Mouse (Mus musculus) frontal cortex, postnatal 10 days (tissue): ENCODE data around the gene Gm9903.

Experiments
- DNase-seq, 2 experiments: peaks; one replicate each; pipeline ENCODE4 v3.0.0; 2022; ENCODE audit warnings: low spot score in 2 of 2, mixed read lengths in 1 of 2

Gene Gm9903

GRCm38 (mm10) chr5:33629301-33629987 lies at the start of gene Gm9903, which contains the start of gene Fam53a:
TSS of gene Gm9903 (plus strand) at chr5:33629925.
TSS of gene Fam53a (minus strand) at chr5:33629635.
- DNase-seq: peak; percentile 99 to 100

DNA sequence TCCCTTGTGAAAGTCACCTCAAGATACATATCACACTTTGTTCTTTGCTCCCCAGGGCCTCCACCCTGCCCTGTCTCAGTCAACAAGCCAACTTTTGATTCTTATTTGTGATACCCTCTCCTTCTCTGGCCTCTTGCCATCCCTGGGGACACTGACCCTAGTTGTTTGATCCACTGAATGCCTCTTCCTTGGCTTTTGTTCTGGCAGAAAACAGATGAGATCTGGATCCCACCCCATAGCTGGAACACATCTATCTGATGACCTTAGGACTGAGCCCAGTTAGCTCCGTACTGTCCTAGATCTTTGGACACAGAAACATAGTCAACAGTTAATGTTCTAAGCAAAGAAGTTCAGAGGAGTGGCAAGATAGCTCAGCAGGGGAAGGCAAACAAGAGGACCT lies 49.4 kb upstream of the Gm9903 start:
- DNase-seq: no peak

GRCm38 (mm10) chr5:33587498-33588058 lies 42.1 kb upstream of the Gm9903 start:
- no peak for DNase-seq

DNA sequence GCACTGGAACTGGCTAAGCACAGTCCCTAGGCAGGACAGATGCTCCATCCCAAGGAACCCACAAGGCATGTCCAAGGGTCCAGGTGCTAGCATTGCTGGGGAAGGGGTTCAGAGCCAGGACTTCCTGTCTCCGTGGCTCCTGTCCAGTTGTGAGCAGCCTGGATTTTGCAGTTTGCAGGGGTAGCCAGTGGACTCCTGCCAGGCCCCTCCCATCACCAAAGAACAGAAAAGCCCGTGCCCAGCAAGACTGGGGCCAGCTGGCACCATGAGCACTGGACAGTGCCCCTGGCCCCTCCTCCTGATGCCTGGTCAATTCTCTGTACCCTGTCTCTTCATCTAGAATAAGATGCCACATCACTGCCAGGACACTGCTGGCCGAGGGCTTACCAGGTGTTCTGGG lies 41.7 kb upstream of the Gm9903 start:
- DNase-seq: no peak

GRCm38 (mm10) chr5:33589221-33589888 lies 40.4 kb upstream of the Gm9903 start:
- DNase-seq: peak; percentile 34 to 71

DNA sequence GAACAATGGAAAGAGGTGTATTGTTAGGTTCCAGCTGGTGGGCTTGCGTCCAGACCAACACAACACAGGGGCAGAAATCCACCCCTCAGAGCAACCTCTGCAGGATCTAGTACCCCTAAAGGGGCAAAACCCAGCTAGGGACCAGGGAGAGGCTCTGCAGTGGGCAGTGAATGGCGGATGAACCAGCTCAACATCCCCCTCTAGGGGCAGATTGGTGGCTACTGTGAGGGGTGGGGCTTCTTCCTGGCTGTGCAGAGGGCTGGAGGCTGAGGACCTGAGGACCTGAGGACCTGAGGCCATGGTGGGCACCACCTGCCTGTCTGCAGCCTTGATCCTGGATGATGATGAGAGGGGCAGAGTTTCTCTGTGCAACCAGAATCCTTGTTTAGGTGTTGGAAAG lies 36.1 kb upstream of the Gm9903 start:
- DNase-seq: no peak

DNA sequence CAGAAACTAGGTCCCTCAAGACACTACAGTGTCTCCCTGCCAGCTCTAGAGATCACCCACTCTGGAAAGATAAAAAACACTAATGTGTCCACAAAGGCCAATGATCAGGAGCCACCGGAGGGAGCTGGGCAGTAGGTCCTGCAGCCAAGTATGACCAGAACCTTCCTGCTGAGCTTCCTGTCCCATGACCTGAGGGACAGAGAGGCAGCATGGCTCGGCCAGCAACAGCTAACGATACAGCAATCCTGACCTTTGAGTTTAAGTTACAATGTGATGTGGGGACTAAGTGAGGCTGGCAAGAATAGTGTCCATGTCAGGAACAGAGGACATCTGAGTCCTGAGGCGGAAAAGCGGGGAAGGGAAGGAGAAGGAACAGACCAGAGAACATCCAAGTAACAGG lies 24.4 kb upstream of the Gm9903 start:
- DNase-seq: no peak

DNA sequence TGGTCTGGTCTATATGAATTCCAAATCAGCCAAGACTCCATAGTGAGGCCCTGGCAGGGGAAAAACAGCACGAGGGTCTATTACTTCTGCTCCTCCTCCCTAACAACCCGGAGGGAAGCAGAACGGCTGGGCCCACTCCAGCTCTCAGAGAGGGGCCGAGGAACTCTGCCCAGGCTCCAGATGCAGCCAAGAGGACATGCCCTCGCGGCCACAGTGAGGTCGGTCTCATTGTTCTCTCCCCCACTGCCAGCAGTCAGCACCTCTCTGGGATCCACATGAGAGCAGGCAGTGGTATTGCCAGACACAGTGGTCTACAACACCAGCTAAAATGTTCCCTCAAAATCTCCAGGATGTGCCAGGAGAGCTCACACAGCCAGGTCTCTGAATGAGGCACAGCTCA lies 23.1 kb upstream of the Gm9903 start:
- no peak for DNase-seq

GRCm38 (mm10) chr5:33607434-33607833 lies 22.3 kb upstream of the Gm9903 start:
- no peak for DNase-seq

DNA sequence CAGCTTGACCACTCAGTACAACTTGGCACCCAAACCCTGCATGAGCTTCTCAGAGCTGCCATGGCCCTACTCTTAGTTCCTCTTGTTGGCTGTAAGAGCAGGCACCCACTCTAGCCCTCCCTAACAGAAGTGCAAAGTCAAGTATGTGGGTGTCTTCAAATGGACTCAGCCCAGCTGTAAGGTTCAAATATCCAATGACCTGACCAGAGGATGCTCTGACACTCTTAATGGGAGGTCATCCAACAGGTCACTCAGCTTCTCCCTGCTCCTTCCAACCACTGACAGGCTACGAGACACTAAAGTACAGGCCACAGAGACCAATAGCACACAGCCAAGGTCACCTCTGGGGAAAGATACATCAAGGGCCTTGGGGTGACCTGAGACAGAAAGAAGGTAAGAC lies 20.5 kb upstream of the Gm9903 start:
- no peak for DNase-seq

DNA sequence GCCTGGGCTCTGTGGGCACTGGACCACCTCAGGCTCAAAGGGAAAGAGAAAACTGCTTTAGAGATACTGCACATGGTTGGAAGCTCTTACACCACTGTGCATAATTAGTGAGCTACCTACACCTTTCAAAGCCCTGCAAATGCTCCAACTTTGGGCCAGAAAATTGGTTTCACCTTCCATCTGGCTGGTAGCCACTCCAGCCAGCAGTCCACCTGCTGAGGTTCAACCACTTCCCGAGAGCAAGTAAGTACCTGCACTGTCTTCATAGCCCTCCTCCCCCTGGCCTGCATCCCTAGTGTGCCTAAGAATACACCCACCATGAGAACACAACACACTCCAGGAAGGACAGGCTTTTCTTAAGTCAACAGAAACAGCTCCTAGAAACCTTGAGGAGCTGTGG lies 17.9 kb upstream of the Gm9903 start:
- DNase-seq: no peak

DNA sequence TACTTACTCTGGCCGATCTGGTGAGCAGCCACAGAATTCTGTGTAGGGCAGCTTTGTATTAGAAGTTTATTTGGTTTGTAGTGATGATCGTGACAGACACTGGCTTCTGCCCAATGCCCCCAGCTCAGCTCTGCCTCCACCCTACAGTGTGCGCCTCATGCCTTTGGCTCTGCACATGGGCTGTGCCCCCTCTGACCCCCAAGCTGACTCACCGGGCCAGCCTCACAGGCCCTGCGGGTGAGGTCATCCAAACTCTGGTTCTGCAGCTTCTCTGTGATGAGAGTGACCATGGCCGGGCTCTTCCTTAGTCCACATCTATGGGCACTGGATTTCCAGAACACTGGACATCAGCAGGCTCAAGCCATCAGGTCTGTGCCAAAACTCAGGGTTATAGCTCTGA lies 15.3 kb upstream of the Gm9903 start:
- DNase-seq: no peak

- DNase-seq: no peak
Observed at GRCm38 (mm10) chr5:33622671-33623070, 7.1 kb upstream of the Gm9903 start.

- no peak for DNase-seq
Observed at GRCm38 (mm10) chr5:33623766-33624165, 6.0 kb upstream of the Gm9903 start.

DNA sequence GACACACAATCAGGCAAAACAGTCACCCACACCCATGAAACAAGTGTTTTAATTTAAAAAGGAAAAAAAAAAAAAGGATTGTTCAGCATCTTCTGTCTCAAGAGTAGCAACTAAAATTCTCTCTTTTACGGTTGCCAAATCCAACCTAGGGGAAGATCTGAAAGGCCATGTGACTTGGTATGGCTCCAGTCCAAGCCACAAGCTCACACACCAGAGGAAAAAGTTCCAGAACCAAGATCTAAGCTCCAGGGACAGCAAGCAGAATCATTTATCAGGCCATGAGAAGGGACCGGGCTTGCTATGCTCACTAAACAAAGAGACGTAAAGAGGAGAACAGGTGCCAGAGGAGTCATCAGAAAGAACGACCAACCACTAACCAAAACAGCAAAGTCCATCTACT lies 1.8 kb upstream of the Gm9903 start:
- no peak for DNase-seq

DNA sequence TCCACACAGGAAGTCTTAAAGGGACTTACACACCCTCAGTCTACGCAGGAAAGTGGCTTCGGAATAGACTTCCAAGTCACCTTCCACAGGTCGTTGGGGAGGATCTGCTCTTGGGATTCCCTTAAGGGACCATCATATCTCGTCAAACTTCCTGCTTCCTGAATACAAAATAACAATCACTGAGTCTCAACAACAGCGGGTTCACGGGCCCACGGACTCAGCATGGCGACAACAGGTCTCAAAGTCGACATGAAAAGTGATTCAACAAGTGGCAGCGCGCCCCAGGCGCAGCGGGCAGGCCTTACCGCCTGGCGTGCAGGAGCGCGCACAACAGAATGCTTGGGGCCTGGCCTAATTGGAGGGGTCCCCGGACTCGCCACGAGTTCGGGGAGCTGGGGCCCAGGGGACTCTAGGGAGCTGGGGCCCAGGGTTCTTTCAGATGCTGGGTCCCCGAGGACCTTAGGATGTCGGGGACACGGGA lies 865 bp upstream of the Gm9903 start:
- peak; percentile 46 to 63 for DNase-seq

- DNase-seq: peak in 1 of 2 experiments; percentile 31
Observed at GRCm38 (mm10) chr5:33630061-33630460, 336 bp downstream of the Gm9903 start.

DNA sequence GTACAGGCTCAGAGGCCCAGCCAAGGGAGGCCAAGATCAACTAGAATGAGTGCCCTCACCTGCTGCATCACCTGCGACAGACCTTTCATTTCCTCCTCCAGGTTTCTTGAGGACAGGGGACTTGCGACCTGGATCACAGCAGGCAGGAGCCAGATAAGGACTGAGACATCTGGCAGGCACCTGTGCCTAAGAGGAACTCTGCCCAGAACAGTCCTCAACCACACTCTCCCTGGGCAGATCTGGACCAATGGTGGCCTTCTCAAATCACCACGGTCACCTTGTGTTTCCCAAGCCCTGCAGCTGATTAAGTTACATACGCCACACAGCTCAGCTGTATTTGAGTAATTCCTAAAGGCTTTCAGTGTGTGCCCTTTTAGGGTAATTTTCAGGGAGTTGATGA lies 890 bp downstream of the Gm9903 start:
- DNase-seq: no peak

GRCm38 (mm10) chr5:33632526-33632925 lies 2.8 kb downstream of the Gm9903 start:
- no peak for DNase-seq

DNA sequence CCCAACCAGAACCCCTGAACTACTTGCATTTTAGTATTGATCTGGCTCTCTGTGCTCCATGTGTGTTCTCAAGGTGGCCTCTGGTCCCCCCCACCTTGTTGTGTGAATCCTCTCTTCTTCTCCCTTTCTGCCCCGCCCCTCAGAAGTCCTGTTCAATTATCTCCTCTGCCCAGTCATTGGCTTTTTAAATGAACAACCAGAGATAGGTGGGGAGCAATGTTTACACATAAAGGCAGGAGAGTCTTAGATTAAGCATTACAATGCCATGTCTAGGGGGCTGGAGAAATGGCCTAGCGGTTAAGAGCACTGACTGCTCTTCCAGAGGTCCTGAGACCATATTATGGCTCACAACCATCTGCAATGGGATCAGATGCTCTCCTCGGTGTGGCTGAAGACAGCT lies 5.6 kb downstream of the Gm9903 start:
- DNase-seq: no peak

DNA sequence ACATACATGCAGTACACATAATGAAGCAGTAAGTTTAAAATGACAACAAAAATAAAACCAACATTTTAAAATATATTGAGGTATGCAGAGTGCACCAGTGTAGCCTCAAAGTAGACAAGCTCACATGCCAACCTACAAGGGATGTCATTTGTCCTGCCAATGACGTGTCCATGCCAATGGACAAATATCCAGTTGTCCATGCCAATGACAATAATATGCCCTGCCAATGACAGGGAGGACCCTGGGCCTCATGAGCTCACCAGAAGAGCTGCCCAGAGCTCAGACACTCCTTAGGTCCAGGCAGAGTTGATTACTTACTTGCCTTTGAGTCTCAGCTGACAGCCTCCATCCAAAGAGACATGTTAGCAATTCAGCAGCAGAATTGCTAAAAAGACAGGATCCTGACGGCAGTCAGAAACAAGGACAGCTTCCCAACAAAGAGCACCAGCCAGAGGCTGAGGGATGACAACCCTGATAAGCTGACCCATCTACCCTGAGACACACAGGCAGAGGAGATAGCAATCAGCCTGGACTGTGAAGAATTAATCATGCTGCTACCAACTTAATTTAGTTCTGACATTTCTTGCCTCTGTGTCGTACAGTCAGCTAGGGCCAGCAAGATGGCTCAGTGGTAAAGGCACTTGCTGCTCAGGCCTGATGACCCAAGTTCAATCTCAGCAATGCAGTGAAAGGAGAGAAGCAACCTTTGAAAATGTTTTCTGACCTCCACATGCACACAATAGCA lies 8.1 kb downstream of the Gm9903 start:
- DNase-seq: no peak

GRCm38 (mm10) chr5:33638826-33639225 lies 9.1 kb downstream of the Gm9903 start:
- DNase-seq: no peak
